Mouse (Mus musculus) heart, postnatal 0 days (tissue): Measurements from ENCODE around the gene Tapbpl. TPM values are rescaled to one million over a fixed set of nuclear protein-coding genes. Genes with fewer than 3 reads are reported as not detected.

Experiments used
- ATAC-seq: fragments of 200-750 bp; cut with Nextera tagmentation; 2 replicates; pipeline ENCODE4 v1.8.0; 2017; ENCODE audit warnings: low read depth, moderate number of reproducible peaks, moderate library complexity; ENCODE audit not compliant: insufficient read depth
- DNase-seq: peaks from one replicate; pipeline ENCODE4 v3.0.0-alpha.2; 2016; ENCODE audit warnings: low spot score
- H3K27ac ChIP-seq: fragments of 300-500 bp; sonication (generic); 2 replicates; pipeline ENCODE4 v1.5.1; 2014; ENCODE audit warnings: low read depth, mild to moderate bottlenecking
- H3K27me3 ChIP-seq: fragments of 300-500 bp; sonication (generic); 2 replicates; pipeline ENCODE4 v1.6.1; 2014; ENCODE audit warnings: low read length, mixed read lengths; ENCODE audit not compliant: control insufficient read depth, insufficient read depth
- H3K36me3 ChIP-seq: fragments of 300-500 bp; sonication (generic); replicated peaks from 2 replicates; pipeline ENCODE4 v1.6.1; 2014; ENCODE audit warnings: low read length, mixed read lengths; ENCODE audit not compliant: control insufficient read depth, insufficient read depth
- H3K4me1 ChIP-seq: fragments of 300-500 bp; sonication (generic); 2 replicates; pipeline ENCODE4 v1.6.1; 2014; ENCODE audit warnings: antibody characterized with exemption; ENCODE audit not compliant: control insufficient read depth, insufficient read depth
- H3K4me2 ChIP-seq: fragments of 300-500 bp; sonication (generic); 2 replicates; pipeline ENCODE4 v1.6.1; 2014; ENCODE audit warnings: low read depth, mild to moderate bottlenecking, low read length, moderate library complexity
- H3K4me3 ChIP-seq: fragments of 300-500 bp; sonication (generic); 2 replicates; pipeline ENCODE4 v1.5.1; 2014; ENCODE audit warnings: low read depth, low read length
- H3K9ac ChIP-seq: fragments of 300-500 bp; sonication (generic); replicated peaks from 2 replicates; pipeline ENCODE4 v1.6.1; 2014; ENCODE audit warnings: low read depth, low read length, mixed read lengths
- H3K9me3 ChIP-seq: fragments of 300-500 bp; sonication (generic); replicated peaks from 2 replicates; pipeline ENCODE4 v1.6.1; 2016; ENCODE audit warnings: low read length; ENCODE audit not compliant: control insufficient read depth
- CTCF ChIP-seq: IDR thresholded peaks from 2 replicates; pipeline ENCODE4 v1.5.1; 2016; ENCODE audit warnings: antibody characterized with exemption, control low read depth, low read depth
- EP300 ChIP-seq: IDR thresholded peaks from 2 replicates; pipeline ENCODE4 v1.6.1; 2016; ENCODE audit warnings: antibody characterized with exemption, low read depth
- WGBS: fragments of 180-500 bp; shearing (Covaris S2); extraction: QIAGEN DNeasy Blood & Tissue Kit; methylation state at CpG from one replicate; pipeline ENCODE4 v1.1.7; 2014; 5-methylcytosine and 5-hydroxymethylcytosine counted together
- polyA plus RNA-seq: library from polyadenylated mRNA; unstranded; fragments of >200 nt; fragmentation: Nextera tagmentation; extraction: Ambion mirVana; gene quantifications from 2 replicates; pipeline ENCODE4 v1.2.1, GENCODE M21; 2015
- total RNA-seq: library from RNA; depleted of rRNA; stranded (reverse); fragments of >200 nt; gene quantifications from 2 replicates; pipeline ENCODE4 v1.2.3, GENCODE M21; 2014; ENCODE audit warnings: low replicate concordance

Tapbpl gene
- total and polyA plus RNA-seq, 2 experiments from 2014 or later: 3.9 to 4.5 TPM

DNA sequence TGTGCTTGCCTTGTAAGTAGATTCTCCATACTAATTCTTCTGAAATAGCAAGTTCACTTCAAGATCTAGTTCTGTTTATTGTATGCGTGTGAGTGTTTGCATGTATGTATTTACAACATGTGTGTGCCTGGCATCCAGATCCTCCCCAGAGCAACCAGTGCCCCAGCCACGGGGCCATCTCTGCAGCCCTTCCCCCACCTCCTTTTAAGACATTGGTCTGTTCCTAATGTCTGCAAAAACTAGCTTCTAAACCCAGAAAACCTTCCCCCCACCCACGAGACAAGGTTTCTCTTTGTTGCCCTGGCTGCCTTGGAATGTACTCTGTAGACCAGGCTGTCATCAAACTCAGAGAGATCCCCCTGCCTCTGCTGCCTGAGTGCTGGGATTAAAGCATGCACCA, 9.1 kb downstream of the Tapbpl start:
- Histone ChIP-seq H3K4me1 (no peaks in the 10 kb centered on the region), H3K27ac (no peak overlapping the region; the same call in 1 of the 2 replicates), H3K4me3 (no peak overlapping the region), H3K9me3 (no peaks in the 10 kb centered on the region), H3K9ac (no peak overlapping the region), H3K4me2 (no peak overlapping the region), H3K27me3 (no peaks in the 10 kb centered on the region), H3K36me3 (peaks cover 17% of the 10 kb centered on the region)
- whole genome bisulfite sequencing: 64% methylated on average over 3 of the region's 3 CpGs
- ATAC-seq (no peak), DNase-seq (no peak)
- no peak for TF ChIP-seq CTCF

DNA sequence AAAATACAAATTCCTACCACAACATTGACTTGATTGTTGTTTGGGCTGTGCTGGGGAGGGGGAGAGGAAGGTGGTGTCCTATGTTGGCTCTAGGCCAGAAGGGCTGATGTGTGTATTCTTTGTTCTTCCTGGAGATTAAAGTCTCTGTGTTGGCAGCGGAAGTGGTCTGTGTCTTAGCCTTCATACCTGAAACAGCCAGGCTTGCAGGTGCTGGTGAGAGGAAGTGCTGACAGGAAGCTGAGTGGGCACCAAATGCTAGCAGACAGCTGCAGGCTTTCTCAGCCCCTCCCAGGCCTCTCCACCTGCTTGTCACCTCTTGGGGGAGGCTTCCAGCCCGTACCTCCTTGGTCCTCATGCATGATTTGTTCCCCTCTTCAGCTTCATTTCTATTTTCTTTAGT, 9.5 kb downstream of the Tapbpl start:
- DNase-seq (no peak), ATAC-seq (no peak)
- TF ChIP-seq CTCF (no peak), EP300 (no peak)
- Histone ChIP-seq H3K9ac (no peak overlapping the region), H3K9me3 (no peaks in the 10 kb centered on the region), H3K27me3 (no peaks in the 10 kb centered on the region), H3K4me3 (no peak overlapping the region), H3K4me1 (0 out of 2 replicates have a peak, but pooled peaks cover under 1% of the 10 kb centered on the region), H3K4me2 (no peak overlapping the region), H3K27ac (no peak overlapping the region; the same call in 1 of the 2 replicates), H3K36me3 (peaks cover 17% of the 10 kb centered on the region)
- WGBS: 40% methylated on average over 2 of the region's 2 CpGs

DNA sequence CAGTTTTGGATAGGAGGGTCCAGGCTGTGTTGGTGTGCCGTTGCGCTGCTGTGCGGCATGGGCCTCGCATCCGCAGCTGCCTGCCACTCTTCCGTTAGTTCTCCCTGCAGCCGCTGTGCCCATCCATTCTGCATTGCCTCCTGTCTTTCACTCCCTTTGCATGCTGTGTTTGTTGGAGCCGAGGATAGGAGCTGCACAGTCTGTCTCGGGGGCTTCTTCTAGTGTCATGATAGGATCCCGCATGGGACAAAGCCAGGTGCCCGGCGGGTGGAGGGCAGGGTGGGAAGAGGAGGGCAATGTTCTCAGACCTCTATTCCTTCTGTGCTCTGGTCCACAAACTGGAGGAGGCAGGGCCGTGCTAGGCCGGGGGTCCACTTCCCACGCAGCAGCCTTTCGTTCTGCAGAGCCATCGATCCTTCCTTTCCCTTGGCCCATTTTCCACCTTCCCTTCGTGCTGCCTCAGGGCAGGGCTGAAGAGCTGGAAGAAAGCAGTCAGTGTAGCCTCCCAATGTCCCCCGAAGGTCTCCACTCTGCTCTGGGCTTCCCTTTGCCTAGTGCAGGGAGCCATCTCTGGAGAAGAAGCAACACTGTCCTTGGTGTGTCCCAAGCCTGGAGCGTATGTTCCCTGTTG, 10.4 kb downstream of the Tapbpl start:
- peaks cover 10% of the 10 kb centered on the region; the same call in 1 of the 2 replicates for H3K4me1 ChIP-seq
- no peak overlapping the region for H3K4me3 ChIP-seq
- no peaks in the 10 kb centered on the region for H3K9me3 ChIP-seq
- H3K4me2 ChIP-seq: no peak overlapping the region
- 89% methylated on average over 20 of the region's 20 CpGs for WGBS
- ATAC-seq (no peak), DNase-seq (no peak)
- H3K36me3 ChIP-seq: peaks cover 17% of the 10 kb centered on the region
- TF ChIP-seq CTCF (no peak), EP300 (no peak)
- H3K27me3 ChIP-seq: no peaks in the 10 kb centered on the region
- H3K9ac ChIP-seq: no peak overlapping the region
- peak overlapping the region; percentile 57; the same call in 1 of the 2 replicates for H3K27ac ChIP-seq

DNA sequence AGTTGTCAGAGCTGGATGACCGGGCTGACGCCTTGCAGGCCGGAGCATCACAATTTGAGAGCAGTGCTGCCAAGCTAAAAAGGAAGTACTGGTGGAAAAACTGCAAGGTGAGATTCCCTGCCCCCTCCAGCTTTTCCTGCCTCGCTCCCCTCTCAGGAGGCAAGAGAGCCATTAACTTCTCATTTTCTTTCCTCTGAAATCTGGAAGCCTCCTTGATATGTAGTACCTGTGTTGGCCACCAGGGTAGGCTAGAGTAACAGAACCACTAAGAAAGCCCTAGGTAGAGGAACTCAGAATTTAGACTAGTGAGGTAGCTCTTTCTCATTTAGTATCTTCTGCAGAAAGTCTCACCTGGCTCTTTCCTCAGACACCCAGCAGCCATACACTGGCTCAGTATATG, 12.7 kb downstream of the Tapbpl start:
- no peak overlapping the region for H3K27ac ChIP-seq
- no peak overlapping the region for H3K4me3 ChIP-seq
- no peaks in the 10 kb centered on the region for H3K27me3 ChIP-seq
- ATAC-seq: no peak
- 81% methylated on average over 4 of the region's 4 CpGs for WGBS
- no peak overlapping the region for H3K9ac ChIP-seq
- TF ChIP-seq EP300: no peak
- TF ChIP-seq CTCF: peak; percentile 87
- peaks cover 13% of the 10 kb centered on the region; the same call in 1 of the 2 replicates for H3K4me1 ChIP-seq
- peak; percentile 39 for DNase-seq
- H3K4me2 ChIP-seq: no peak overlapping the region
- H3K36me3 ChIP-seq: peaks cover 10% of the 10 kb centered on the region
- H3K9me3 ChIP-seq: no peaks in the 10 kb centered on the region

DNA sequence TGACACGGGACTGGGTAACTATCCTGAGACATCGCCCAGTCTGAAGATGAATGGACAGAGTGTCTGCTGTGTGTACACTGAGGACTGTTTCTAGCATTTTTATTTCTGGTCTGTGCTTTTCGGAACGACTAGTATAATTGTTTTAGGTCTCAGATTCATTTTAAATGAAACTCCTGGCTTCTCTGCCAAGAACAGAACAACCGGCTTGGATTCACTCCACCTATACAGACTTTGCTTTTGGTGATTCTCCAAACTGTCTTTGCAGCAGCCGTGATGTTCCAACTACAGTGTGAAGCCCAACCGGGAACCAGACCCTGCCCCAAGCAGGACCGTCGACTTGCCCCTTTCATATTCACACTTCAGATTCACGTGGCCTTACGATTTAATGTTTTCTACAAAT, 13.8 kb downstream of the Tapbpl start:
- H3K4me2 ChIP-seq: no peak overlapping the region
- WGBS: 83% methylated on average over 11 of the region's 11 CpGs
- H3K36me3 ChIP-seq: peaks cover 10% of the 10 kb centered on the region
- peaks cover 13% of the 10 kb centered on the region; the same call in 1 of the 2 replicates for H3K4me1 ChIP-seq
- H3K27ac ChIP-seq: no peak overlapping the region
- H3K27me3 ChIP-seq: no peaks in the 10 kb centered on the region
- ATAC-seq (no peak), DNase-seq (no peak)
- no peaks in the 10 kb centered on the region for H3K9me3 ChIP-seq
- H3K9ac ChIP-seq: no peak overlapping the region
- H3K4me3 ChIP-seq: no peak overlapping the region
- TF ChIP-seq CTCF (no peak), EP300 (no peak)

DNA sequence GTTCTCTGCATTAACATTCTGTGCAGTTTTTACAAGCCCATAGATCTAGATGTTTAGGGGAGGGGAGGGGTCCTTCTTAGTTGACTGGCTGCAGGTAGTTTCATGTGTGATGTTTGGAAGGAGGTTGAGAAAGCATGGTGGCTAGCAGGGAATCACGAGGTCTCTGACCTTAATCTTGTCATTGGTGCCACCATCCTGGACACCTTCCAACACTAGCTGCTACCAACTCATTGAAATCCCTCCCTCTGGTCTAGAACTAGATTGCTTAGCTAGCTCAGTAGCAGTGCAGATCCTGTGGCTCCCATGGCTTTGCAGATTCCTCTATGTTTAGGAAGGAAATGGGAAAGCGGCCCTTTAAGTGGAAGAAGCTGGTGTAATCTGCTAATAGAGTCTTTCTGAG, 14.8 kb downstream of the Tapbpl start:
- no peak overlapping the region; the same call in 1 of the 2 replicates for H3K4me3 ChIP-seq
- peak overlapping the region; percentile 78; the same call in 1 of the 2 replicates for H3K4me2 ChIP-seq
- ATAC-seq (no peak), DNase-seq (no peak)
- WGBS: 53% methylated on average over 2 of the region's 2 CpGs
- peaks cover 10% of the 10 kb centered on the region for H3K36me3 ChIP-seq
- no peak overlapping the region for H3K9ac ChIP-seq
- H3K27ac ChIP-seq: no peak overlapping the region
- H3K27me3 ChIP-seq: no peaks in the 10 kb centered on the region
- TF ChIP-seq CTCF: no peak
- no peak for TF ChIP-seq EP300
- H3K4me1 ChIP-seq: peaks cover 13% of the 10 kb centered on the region; the same call in 1 of the 2 replicates
- no peaks in the 10 kb centered on the region for H3K9me3 ChIP-seq
